Mouse (Mus musculus) embryonic fibroblast, embryonic 13.5 days (primary cell): ENCODE measurements around the gene Tubg1.

Experiments
- CTCF ChIP-seq: IDR thresholded peaks from 2 replicates; pipeline ENCODE4 v1.5.1; 2011; ENCODE audit warnings: mild to moderate bottlenecking, control low read depth, low read length, moderate library complexity, borderline replicate concordance; ENCODE audit not compliant: insufficient read depth
- POLR2A ChIP-seq: IDR thresholded peaks from 2 replicates; pipeline ENCODE4 v1.6.1; 2011; ENCODE audit warnings: low read depth, mild to moderate bottlenecking, control low read depth, low read length, moderate library complexity

DNA sequence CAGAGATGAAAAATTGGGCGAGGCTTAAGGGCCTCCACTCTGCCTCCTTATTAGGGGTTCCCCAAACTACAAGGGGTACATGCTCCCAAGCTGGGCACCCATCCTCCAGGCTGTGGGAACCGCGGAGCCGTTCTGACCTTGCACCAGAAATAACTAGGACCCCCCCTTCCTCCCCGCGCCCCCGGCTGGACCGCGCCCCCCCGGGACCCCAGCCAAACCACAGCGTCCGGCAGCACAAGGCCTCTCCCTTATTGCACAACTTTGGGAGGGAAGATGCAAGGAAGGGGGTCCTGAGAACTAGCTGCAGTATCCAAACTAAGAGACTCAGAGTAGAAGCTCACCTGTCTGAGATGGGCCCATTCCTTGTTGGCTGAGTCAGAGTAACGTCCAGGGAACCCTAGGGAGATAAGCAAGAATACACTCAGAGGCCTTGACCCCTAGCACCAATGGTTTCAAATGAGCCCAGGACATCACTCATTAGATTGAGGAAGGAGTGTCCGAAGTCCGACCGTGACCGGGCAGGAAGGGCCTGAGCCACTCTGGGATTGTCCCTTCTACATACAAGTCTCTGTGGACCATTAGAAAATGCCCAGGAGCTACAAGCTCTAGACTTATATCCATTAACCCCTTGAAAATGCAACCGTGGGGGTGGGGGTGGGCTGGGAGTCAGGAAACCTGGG is 48.7 kb downstream of the Tubg1 start:
- TF ChIP-seq CTCF = no peak
- no peak for TF ChIP-seq POLR2A
